In genomic region chr2:102681351-102681750, GRCm38 (mm10) we compare ENCODE assay signal across 26 mouse cellular contexts. TPM values are rescaled to one million over a fixed set of nuclear protein-coding genes. Genes with fewer than 3 reads are reported as not detected.
DNase-seq lines count a peak whose midpoint lies in the region; ATAC-seq and TF ChIP-seq lines count a peak whose summit lies in the region.
"Had no signal": no experiment of that assay in that cellular context is flagged by ENCODE, and none has a peak within 500 bp of the region (broad histone marks: within the 10 kb centered on the region; RNA-seq: fewer than 3 reads in every experiment).

No protein-coding gene starts in this region.

- intact Hi-C loops in left cerebral cortex, adult 2 months (cut with DNase I), result no loop called here

- peak; percentile 46 to 55 for DNase-seq in cerebellum, postnatal 14 days
- DNase-seq in left cerebral cortex, adult 2 months (ENCODE audit: extremely low spot score in 1 of 2, low spot score in 2 of 2), result no peak
- DNase-seq in left cerebral cortex, adult 9 months (ENCODE audit: low spot score in 2 of 2), result no peak
- DNase-seq in neural tube, embryonic 11.5 days (ENCODE audit: low spot score), result no peak
- DNase-seq in neural tube, embryonic 10.5 days (ENCODE audit: extremely low spot score, low spot score), result no peak
- DNase-seq: adrenal gland, postnatal 10 days; adrenal gland, postnatal 36 days; B cell, adult 2 months; cerebellum, adult 11-12 months; cerebellum, adult 8-10 months; forebrain, postnatal 0 days; gastrocnemius, adult 2 months; gastrocnemius, postnatal 14 days; heart, adult 11 months had no signal

- H3K4me1 ChIP-seq in neural tube, embryonic 11.5 days (ENCODE audit: control insufficient read depth, insufficient read depth, low read length), result no peaks in the 10 kb centered on the region; the same call in 1 of the 2 replicates
- H3K4me1 ChIP-seq: embryonic facial prominence, embryonic 12.5 days had no signal

- peak overlapping the region; percentile 44; the same call in 1 of the 2 replicates for H3K27ac ChIP-seq in left cerebral cortex, adult 2 months
- no peak overlapping the region for H3K27ac ChIP-seq in neural tube, embryonic 11.5 days (ENCODE audit: low read depth, low read length)
- H3K27ac ChIP-seq: embryonic facial prominence, embryonic 12.5 days; embryonic facial prominence, embryonic 15.5 days; gastrocnemius, adult 2 months; hindbrain, embryonic 12.5 days; hindbrain, embryonic 15.5 days had no signal

- H3K27me3 ChIP-seq in neural tube, embryonic 11.5 days (ENCODE audit: control insufficient read depth, insufficient read depth, low read length), result no peaks in the 10 kb centered on the region
- H3K27me3 ChIP-seq: CH12.LX; embryonic facial prominence, embryonic 12.5 days; embryonic facial prominence, embryonic 15.5 days; hindbrain, embryonic 12.5 days; hindbrain, embryonic 15.5 days; Patski had no signal

- H3K4me3 ChIP-seq in left cerebral cortex, adult 2 months, result no peak overlapping the region
- no peak overlapping the region for H3K4me3 ChIP-seq in neural tube, embryonic 11.5 days (ENCODE audit: low read depth, low read length)
- H3K4me3 ChIP-seq: embryonic facial prominence, embryonic 12.5 days; embryonic facial prominence, embryonic 15.5 days; gastrocnemius, adult 2 months; hindbrain, embryonic 12.5 days; hindbrain, embryonic 15.5 days had no signal

- 59% methylated on average over 7 of the region's 7 CpGs for WGBS in neural tube, embryonic 11.5 days

- H3K36me3 ChIP-seq in neural tube, embryonic 11.5 days (ENCODE audit: control insufficient read depth, insufficient read depth, low read length), result no peaks in the 10 kb centered on the region
- H3K36me3 ChIP-seq: embryonic facial prominence, embryonic 12.5 days; embryonic facial prominence, embryonic 15.5 days; G1E; hindbrain, embryonic 12.5 days; hindbrain, embryonic 15.5 days had no signal

- TF ChIP-seq CTCF in left cerebral cortex, adult 2 months (IDR thresholded peaks at IDR 0.05), result no peak

- H3K9ac ChIP-seq in neural tube, embryonic 11.5 days (ENCODE audit: low read length), result no peak overlapping the region
- H3K9ac ChIP-seq: embryonic facial prominence, embryonic 12.5 days; embryonic facial prominence, embryonic 15.5 days; forebrain, postnatal 0 days; hindbrain, embryonic 12.5 days; hindbrain, embryonic 15.5 days had no signal

- H3K9me3 ChIP-seq in neural tube, embryonic 11.5 days (ENCODE audit: control insufficient read depth, low read length), result no peaks in the 10 kb centered on the region
- H3K9me3 ChIP-seq: embryonic facial prominence, embryonic 12.5 days; embryonic facial prominence, embryonic 15.5 days; G1E; hindbrain, embryonic 12.5 days; hindbrain, embryonic 15.5 days had no signal

- ATAC-seq in cerebellum, adult (ENCODE audit: insufficient number of reproducible peaks, low FRiP score, low TSS enrichment), result no peak
- ATAC-seq in neural tube, embryonic 11.5 days (ENCODE audit: insufficient read depth, low FRiP score, low TSS enrichment), result peak; percentile 22; the same call in 1 of the 2 replicates
- ATAC-seq: forebrain, embryonic 14.5 days; forebrain, postnatal 0 days; Patski had no signal

- no peak overlapping the region for H3K4me2 ChIP-seq in neural tube, embryonic 11.5 days (ENCODE audit: low read depth)
- H3K4me2 ChIP-seq: embryonic facial prominence, embryonic 12.5 days; embryonic facial prominence, embryonic 15.5 days; heart, embryonic 11.5 days; hindbrain, embryonic 12.5 days; hindbrain, embryonic 15.5 days had no signal

RNA-seq across cellular contexts. Expression of gene Slc1a2, which starts 22.9 kb away (rescaled TPM):
- total RNA-seq in left cerebral cortex, adult 2 months (2021), result 1,000 to 10,000 TPM; 1,660 to 1,742 TPM
- 12.9 and 13.7 TPM in 2 replicates for polyA plus RNA-seq in neural tube, embryonic 11.5 days (2014; fragmentation: Nextera tagmentation; extraction: Ambion mirVana)
- total RNA-seq: common myeloid progenitor, adult 5-6 weeks; hematopoietic stem cell, adult 5-6 weeks had no signal
- polyA plus RNA-seq: G1E had no signal

Comparison
In these comparisons a context has a peak if more than half of its experiments do, and no peak if none do; other contexts are left out.
1. DNase-seq: peak in cerebellum, postnatal 14 days (2 of 2); none in left cerebral cortex, adult 2 months (0 of 2), left cerebral cortex, adult 9 months (0 of 2), neural tube, embryonic 11.5 days (single experiment) and neural tube, embryonic 10.5 days (single experiment).